Mouse (Mus musculus) adrenal gland, postnatal 25 days (tissue): Measurements from ENCODE around the gene Nos1ap. TPM values are rescaled to one million over a fixed set of nuclear protein-coding genes. Genes with fewer than 3 reads are reported as not detected.

Experiments
- DNase-seq: peaks from one replicate; pipeline ENCODE4 v3.0.0; 2021; ENCODE audit warnings: mixed read lengths
- total RNA-seq: library from RNA; stranded (reverse); gene quantifications from 2 replicates; pipeline ENCODE4 v1.2.3, GENCODE M21; 2021

Nos1ap gene
- total RNA-seq, 1 experiment from 2014 or later: 31.1 TPM

DNA sequence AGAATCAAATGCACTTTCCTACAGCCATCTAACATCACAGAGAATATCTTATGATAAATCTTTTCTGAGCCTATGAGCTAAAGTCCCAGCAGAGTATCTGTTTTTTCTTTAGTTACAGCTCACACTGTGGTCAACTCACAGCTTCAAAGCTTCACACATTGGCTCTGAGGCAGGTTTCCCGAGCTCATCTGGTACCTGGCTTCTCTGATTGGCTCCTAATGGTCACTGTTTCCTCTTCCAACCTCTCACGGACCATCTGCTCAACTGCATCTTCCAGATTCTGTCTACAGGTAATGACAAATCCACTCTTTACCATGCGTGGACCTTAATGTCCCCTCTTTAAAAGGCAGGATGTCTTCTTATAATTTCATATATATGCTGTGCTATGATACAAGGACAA is 236.3 kb downstream of the Nos1ap start:
- no peak for DNase-seq

DNA sequence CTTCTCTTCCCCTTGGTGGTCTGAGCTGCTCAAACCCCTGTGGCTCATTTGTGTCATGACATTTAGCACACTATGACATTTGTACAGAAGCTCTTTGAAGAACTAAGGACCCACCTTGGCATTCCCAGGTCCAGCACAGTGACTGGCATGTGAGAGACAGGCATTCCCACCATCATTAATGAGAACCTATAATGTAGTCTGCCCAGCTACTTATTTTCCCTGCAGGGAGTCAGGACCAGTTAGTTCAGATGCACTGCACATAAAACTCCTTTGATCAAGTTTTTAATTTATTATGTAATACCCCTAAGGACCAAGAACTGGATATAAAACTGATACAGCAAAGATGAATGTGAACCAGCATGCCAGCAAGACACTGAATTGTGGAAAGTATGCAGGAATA is 238.6 kb downstream of the Nos1ap start:
- no peak for DNase-seq

DNA sequence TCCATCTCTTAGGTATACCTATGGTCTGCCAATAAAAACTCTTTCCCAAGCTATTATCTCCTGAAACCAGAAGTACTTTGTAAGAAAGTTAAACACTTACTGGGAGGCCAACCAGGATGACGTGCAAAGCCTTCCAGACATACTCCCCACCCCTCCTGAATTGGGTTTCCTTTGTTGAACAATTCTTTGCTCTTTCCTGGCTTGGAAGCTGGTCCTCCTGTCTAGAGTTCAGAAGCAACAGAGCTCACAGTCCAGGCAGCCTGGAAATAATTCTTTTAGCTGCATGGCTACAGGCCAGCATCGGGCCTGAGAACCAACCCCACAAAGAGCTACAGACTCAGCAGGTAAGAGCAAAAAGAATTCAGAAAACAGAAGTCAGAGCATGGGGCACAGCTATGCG is 243.4 kb downstream of the Nos1ap start:
- DNase-seq: no peak

DNA sequence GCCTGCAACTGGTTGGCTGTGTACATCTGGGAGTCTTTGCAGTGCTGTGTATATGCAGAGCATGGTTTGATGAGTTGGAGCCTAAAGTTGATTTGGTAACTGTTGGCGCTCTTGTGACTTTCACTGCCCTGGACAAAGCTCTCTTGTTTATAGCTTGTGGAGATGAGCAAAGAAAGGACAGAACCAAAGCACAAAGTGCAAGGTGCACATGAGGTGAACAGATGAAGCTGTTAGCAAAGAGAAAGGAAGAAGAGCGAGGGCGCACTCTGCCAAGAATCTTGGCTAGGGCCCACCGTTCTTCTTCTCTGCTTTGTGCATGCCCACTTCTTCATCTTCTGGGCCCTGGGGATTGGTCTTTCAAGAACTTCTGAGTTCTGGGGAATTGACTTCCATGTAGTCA is 245.8 kb downstream of the Nos1ap start:
- DNase-seq: no peak

DNA sequence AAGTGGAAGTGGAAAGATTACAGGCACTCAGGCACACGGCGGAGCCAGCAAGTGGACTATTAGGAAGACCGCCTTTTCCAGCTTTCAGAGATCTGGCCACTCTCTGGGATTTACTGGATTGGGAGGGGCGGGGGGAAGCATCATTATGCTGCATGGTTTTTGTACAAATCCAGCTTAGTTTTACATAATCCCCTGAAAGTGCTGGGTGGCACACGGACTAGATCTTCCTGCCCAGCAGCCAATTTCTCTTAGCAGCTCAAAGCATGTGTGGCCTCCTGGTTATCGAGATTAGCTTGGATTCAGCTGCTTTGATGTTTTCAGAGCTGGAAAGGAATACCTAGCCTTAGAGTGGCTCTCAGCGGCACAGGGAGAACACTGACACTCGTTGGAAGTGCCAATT is 246.6 kb downstream of the Nos1ap start:
- DNase-seq: no peak

DNA sequence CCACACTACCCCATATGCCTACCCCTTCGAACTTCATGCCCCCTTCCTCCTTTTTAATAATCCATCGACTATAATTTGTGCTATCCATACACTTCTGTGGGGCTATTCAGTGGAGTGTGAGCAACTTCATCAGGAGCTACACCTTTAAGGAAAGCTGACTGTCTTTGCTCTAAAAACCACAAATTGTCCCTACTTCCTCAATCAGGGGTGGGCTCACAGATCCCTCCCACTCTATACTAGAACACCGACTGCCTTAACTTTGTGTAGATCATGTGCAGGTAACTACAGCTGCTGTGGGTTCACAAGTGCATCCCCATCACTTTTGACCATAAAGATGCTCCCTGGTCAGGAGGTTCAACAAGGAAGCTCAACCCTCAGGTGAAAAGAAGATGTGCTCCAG is 249.7 kb downstream of the Nos1ap start:
- no peak for DNase-seq

DNA sequence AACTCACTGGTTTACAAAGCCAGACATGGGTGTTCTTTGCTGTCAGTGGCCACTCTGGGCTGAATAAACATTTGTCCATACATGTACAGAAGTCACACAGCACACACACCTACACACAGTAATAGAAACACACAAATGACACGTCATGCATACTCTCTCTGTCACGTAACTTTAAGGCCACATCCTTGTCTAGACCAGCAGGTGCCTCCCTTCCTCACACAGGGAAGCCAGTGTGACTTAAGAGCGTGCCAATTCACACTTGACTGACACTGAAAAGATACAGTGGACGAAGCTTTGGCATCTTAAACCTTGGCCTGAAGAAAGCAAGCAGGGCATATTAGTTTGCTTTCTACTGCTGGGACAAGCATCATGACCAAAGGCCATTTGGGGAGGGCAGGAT is 256.9 kb downstream of the Nos1ap start:
- no peak for DNase-seq

DNA sequence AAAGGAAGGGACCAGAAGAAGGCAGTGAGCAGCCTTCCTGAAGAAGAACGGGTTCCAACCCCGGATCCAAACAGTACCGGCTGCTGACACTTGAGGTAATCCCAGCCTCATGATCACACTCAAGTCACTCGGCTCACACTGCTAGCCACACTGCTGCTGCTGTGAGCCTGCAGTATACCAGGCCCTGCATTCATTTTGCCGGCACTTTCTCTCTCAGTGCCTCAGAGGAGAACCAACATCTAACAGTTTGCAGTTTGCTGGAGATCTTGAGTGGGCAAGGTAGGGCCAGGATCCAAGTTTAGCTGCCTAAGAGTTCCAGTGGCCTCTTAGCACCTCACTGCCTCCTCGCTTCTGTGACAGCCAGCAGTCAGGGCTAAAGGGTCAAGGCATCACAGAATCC is 257.7 kb downstream of the Nos1ap start:
- DNase-seq: no peak

DNA sequence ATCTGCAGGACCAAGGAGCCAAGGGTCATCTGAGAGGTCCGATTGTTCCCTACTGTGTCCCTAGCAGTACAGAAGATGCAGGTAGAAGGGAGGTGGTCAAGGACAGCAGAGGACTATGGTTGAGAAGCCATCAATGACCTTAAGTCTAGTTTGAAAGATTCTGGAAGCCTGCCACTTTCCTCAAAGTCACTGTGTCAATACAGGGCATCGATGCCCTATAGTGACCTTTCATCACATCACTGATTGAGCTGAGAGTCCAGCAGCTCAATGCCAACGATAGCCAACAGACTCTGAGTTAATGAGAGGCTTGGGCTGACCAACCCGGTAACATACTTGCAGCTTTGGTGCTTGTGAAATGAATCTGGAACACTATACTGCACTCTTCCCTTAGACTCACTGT is 264.4 kb downstream of the Nos1ap start:
- no peak for DNase-seq

DNA sequence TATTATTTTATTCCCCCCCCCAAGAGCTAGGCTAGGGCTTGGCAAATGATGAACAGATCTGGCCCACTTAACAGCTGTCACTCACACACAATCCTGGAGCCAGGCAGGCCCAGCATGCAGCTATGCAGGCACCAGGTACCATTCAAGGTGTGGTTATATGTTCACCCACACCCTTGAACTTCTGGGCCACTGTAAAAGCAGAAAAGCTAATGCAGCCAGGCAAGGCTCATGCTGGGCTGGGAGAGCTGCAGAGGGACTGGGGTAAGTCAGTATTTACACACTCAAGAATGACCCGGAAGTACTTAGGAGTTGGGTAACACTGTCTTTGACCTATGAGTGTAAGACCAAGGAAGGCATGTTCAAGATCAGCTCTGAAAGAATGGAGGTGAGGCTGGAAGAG is 265.3 kb downstream of the Nos1ap start:
- DNase-seq: no peak

DNA sequence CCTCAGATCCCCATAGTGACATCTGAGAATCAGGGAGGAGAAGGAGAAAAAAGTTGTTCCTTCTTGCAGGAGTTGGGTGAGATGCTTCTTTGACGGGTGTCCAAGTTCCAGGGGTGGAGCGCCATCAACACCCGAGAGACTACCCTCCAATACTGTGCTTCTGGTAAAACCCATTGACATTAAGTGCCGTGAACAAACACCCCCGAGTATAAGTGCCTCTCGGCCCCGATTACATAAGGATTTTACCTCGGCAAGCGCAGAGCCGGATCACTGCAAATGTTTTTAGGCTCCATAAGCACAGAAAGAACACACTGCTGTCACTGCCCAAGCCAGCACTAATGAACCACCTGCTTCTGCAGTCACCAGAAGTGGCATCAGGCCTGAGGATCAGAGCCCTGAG is 266.7 kb downstream of the Nos1ap start:
- no peak for DNase-seq

DNA sequence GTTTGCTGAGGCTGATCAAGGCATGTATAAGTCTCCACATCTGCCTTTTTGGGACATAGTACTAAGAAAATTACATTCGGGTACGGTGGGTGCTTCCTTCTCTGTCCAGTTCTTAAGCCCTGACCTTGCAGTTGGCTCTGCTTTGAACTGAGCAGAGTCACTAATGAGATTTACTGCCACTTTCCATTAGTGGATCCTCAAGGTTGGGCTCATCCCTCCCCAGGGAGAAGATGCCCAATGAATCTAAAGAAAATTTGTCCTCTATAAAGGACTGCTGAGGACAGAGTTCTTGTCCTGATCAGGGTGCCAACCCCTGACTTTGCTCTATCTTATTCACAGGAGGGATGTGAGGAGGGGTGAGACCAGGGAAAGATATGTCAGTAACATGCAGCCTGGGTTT is 267.6 kb downstream of the Nos1ap start:
- no peak for DNase-seq

DNA sequence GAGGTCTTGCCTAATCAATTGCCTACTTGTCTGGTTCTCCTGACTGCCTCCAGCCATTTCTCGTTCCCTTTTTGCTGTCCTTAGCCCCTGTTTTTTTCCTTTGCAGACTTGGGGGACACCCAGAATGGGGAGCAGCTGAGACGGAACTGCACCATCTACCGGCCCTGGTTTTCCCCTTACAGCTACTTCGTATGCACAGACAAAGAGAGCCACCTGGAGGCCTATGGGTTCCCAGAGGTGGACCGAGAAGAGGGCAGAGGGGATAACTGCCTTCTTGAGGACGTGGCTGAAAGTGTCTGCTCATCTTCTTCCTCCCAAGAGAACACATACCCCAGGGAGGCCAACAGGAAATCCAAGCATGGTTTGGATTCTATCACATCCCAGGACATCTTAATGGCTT is 278.2 kb downstream of the Nos1ap start:
- no peak for DNase-seq

DNA sequence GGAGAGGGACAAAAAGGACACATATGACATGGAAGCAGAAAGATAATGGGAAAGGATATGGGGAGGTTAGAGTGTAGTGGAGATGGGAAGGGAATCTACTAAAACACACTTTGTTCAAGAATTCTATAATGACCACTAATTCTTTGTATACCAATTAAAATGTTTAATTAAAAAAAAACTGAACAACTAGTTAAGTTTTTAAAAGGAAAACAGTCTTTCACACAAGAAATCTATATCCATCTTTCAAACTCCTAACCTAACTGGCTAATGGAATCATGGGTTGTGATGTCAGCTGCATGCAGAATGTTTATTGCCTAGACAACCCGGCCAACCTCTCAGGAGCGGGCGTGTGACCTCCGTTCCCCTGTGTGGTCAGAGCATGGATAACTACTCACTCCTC is 281.2 kb downstream of the Nos1ap start, which contains the start of gene Spata46:
TSS of gene Spata46 (plus strand) at position 301 of the 400 bp plus-strand sequence.
- DNase-seq: no peak

DNA sequence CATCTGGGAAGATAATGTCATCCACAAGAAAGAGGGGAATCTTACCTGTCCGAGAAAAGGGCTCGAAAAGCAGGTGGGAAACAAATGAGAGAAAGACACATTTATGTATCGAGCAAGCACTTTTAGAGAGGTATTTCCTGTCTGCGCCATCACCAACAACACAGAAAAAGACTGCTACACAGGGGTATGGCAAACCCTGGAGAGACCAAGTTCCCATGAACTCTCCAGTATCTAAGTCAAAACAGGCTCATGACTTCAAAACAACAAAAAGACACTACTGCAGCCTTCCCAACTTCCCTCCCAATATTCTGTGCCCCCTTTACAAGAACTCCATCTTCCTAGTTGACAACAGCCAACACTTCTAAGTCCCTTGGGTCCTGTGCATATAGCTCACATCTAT is 283.4 kb downstream of the Nos1ap start, which contains the start of gene Gm7694:
TSS of gene Gm7694 (minus strand) at position 101 of the 400 bp plus-strand sequence.
- DNase-seq: no peak

DNA sequence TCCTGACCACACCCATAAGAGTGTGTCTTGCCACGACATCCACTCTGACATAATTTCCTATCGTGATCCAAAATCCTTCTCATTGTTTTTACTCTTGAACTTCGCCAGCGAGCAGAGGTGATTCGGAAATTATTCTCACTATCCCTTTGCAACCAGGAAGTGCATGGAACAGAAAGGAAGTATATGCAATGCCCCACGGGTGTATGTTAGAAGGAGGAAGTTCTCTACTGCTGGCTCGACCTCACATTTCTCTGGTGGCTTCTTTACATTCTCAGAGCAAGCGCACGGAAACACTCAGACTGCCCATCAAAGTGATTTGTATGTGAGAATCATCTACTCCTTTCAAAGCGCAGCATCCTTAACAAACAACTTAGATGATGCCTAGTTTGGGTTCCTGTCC is 284.7 kb downstream of the Nos1ap start:
- DNase-seq: no peak

DNA sequence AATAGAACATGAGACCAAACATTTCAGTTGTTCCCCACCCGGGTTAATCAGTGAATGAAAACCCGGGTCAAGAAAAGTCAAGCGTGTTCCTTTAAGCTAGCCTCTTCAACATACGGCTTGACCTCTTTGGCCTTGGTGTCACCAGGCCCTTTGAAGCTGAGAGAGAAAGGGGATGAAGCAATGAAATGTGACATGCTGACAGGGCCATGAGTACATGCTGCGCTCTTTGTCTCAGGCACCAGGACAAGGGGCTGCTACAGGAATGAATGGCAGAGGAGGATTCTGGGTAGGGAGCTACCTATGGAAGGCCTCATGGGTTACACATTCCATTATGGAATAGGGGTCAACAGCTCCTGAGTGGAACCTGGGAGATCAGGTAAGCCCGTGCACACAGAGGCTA is 286.6 kb downstream of the Nos1ap start:
- no peak for DNase-seq

DNA sequence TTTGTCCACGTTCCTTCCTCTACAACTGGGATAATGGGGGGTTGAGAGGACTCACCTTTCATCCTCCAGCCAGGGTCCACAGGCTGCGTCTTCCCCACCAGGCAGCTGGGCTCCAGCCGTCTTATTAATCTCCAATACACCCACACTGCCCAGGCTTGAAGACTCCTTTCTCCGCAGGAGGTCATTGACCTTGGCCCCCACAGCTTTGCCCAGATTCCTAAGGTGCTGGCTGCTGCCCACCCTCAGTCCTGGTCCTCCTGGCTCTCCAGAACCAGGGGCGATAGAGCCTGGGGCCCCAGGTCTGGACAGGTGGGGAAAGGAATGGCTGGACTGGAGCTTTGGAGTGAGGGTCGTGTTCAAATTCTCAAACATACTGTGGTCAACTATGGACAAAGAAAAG is 287.2 kb downstream of the Nos1ap start:
- DNase-seq: no peak

DNA sequence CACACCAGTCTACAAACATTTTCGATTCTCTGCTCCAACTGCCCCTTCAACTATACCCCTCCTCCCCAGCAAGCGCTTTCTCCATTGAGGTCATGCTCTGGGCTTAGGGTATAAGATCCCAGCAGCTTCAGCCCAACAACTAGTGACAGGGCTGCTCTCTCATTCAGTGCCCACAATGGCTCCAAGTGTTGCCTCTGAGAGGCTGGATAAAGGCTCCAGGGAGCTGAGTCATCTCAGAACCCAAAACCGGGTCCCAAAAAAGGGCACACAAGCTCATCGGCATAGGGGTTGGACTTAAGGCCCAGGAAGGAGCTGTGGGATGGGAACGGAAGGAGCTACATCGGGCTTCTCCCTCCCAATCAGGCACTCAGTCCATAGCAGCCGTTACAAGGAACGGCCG is 288.0 kb downstream of the Nos1ap start:
- no peak for DNase-seq

DNA sequence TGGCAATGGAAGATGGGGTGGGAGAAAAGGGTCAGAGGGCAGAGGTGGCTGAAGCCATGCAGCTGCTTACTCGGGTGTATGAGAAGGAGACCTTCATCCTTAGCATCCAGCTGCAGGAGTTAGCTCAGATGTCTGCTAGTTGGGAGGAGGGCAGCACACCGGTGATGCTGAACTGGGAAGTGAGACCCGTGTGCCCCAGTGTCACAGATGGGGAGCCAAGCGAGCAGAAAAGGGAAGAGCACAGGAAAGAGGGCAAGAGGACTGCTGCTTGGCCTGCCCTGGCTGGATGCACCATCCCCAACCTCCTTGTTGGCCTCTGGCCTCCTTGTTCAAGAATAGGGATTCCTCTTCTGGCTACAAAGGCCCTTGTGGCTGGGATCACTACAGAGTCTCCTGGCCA is 290.2 kb downstream of the Nos1ap start:
- no peak for DNase-seq

DNA sequence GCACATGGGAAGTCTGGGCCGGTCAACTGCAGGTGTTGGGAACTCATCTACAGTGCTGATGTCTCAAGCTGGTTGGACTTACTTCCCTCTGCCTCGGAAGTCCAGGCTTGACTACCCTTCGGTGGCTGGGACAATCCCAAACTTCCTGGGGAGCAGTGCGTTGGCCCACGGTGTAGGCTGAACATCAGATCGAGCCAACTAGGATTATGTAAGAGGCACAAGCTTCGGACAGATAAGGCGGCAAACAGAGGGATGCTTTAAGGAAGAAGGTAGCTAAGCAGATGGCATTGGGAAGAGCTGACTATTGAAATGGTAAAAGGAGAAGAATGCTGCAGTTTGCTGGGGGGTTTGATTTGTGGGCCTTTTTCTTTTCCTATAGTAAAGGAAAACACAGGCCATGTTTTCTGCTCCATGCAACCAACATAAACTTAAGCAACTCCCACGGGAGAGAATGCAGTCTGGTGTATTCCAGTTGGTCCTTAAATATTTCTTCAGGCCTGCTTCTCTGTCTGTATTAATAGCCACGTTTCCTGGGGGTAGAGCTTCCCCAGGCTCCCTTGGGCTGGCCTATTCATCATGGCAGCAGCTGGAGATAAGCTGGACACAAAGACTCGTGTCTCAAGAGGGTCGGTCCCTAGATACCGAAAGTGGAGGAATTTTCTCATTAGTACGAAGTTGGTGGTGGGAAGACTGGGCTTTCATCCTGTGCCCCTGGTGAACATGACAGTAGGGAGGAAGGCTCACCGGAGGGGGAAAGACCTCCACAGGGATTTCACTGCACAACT is 294.7 kb downstream of the Nos1ap start:
- no peak for DNase-seq

DNA sequence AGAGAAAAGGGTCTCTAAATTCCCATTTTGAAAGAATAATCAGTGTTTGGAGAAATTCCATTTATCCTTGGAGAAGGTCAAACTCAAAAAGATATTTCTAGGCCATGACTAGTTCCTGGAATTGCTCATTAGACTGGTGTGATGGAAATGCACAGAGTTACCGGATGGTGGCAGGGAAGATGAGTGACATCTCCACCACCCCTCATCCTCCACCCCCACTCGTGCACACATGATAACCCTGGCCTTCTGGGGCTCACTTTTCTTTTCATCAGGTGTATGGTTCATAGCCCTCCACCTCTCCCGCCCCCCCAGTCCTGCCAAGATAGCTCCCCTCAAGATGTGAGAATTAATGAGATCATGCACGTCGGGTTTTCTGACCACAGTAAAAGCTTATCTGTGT is 296.4 kb downstream of the Nos1ap start:
- DNase-seq: no peak

DNA sequence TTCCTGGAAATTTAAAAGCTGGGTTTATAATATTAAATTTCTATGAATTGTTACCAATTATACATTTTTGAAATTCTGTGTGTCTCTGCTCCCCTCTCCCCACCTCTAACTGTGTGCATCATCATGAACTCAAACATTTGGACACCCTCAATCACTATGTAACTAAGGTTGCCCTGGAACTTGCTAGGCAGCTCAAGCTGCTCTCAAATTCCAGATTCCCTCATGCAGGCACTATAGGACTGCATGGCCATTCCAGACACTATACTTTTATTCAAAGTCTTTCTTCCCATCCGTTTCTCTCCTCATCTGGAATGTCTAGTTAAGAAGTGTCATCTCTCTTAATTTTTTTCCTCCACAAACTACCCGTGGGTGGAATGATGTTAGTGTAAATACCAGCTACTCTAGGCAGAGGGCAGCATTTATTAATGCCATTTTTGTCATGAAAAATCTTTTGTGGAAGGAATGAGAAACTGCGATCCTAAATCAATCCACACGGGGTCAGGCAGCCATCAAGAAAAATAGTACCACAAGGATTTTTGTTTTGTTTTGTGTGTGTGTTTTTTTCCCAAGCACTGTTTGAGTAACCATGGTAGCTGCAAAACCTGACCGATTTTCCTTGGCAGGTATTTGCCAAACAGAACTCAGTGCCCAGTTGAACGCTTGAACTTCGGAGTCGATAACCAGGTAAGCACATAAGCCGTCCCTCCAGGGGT is 297.3 kb downstream of the Nos1ap start:
- no peak for DNase-seq
